Mouse (Mus musculus) gastrocnemius, adult 2 months (tissue): ENCODE measurements around the gene Mapk8ip2. TPM values are rescaled to one million over a fixed set of nuclear protein-coding genes. Genes with fewer than 3 reads are reported as not detected.
"Not testable (repeated sequence)": the region's sequence is repeated elsewhere in the genome, so short reads cannot be mapped to it uniquely, and the experiment has no call there.

Experiments
- DNase-seq: peaks from one replicate; pipeline ENCODE4 v3.0.0; 2022
- H3K27ac ChIP-seq: fragments of 200-600 bp; 2 replicates; pipeline ENCODE4 v1.8.1; 2022; ENCODE audit warnings: mild to moderate bottlenecking
- H3K4me3 ChIP-seq: fragments of 200-600 bp; 2 replicates; pipeline ENCODE4 v1.8.1; 2022; ENCODE audit warnings: mild to moderate bottlenecking, moderate library complexity
- CTCF ChIP-seq: fragments of 200-600 bp; IDR thresholded peaks from 2 replicates; pipeline ENCODE4 v1.8.1; 2022; ENCODE audit warnings: antibody characterized with exemption, mild to moderate bottlenecking, moderate library complexity
- intact Hi-C: fragments of 180-260 bp; cut with DNase I; formaldehyde crosslinking; loops from one replicate; pipeline ENCODE4 v1.15.1; 2025
- total RNA-seq, 2 experiments: library from RNA; stranded (reverse); gene quantifications; 2 replicates each; pipeline ENCODE4 v1.2.3; 2021

Gene Mapk8ip2
- total RNA-seq, 2 experiments from 2014 or later, result 0.08 to 0.25 TPM

DNA sequence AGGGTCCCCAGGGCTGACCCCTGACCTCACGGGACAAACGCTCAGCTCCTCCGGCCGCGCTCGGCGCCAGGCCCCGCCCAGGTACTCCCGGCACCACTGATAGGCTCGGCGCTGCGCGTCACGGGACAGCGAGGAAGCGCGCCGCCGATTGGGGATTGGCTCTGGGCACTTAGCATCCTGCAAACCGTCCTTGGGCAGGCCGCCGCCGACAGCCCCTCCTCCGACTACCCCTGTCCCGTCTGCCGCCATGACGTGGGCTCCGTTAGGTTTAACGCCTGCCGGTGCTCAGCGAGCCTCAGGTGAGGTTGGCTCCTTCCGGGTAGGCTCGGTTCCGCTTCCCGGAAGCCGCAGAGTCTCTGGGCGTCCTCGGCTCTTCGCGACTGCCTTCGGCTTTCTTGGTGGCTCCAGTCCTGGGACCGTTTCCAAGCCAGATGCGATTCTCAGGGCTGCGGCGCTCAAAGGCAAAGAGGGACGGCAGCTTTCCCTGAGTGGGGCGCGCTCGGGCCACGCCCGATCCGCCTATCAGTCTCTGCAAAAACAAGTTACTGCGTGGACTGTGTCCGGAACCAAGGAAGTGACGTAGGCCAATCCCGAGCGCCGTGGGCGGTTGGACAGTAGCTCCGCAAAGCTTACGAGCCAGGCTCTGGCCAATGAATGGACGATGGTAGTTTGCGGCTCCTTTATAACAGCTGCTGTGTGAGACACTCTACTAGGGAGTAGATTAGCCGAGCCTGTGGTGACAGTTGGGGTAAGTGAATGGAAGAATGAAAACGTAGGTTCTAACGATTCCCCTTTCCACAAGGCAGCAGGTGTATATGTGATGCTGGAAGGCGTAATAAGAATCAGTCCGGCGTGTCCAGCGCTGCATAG is 24.1 kb upstream of the Mapk8ip2 start, which contains the start of the genes C730034F03Rik, Gm44502 and Chkb:
Gene C730034F03Rik, plus strand, starts transcription at position 238 of the 870 bp plus-strand sequence.
Gene Gm44502, minus strand, starts transcription at position 345 of the 870 bp plus-strand sequence.
Gene Chkb, minus strand, starts transcription at position 557 of the 870 bp plus-strand sequence.
- TF ChIP-seq CTCF, result no peak
- peak; percentile 96 for DNase-seq
- intact Hi-C loops, result loop anchor here (2.0 kb wide), 1 partner anchor 73 kb away; no protein-coding TSS in a partner anchor
- Histone ChIP-seq H3K4me3 (peak within 1 kb of the TSS; percentile 71), H3K27ac (peak within 1 kb of the TSS; percentile 99)

DNA sequence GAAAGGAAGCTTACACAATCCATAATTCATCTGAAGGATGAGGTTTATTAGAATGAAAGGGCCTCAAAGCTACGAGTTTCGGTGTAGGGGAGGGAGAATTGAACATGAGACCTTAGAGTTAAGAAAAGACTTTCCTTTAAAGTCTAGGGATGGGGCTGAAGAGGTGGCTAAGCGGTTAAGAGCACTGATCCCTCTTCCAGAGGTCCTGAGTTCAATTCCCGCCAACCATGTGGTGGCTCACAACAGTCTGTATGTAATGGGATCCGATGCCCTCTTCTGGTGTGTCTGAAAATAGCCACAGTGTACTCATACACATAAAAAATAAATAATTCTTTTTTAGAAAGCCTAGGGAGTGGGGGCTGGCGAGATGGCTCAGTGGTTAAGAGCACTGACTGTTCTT is 23.4 kb upstream of the Mapk8ip2 start:
- TF ChIP-seq CTCF, result peak; percentile 10; the same call in 1 of the 2 replicates
- H3K4me3 ChIP-seq, result peak overlapping the region; percentile 71
- intact Hi-C loops, result no loop called here
- H3K27ac ChIP-seq, result peak overlapping the region; percentile 99
- no peak for DNase-seq

DNA sequence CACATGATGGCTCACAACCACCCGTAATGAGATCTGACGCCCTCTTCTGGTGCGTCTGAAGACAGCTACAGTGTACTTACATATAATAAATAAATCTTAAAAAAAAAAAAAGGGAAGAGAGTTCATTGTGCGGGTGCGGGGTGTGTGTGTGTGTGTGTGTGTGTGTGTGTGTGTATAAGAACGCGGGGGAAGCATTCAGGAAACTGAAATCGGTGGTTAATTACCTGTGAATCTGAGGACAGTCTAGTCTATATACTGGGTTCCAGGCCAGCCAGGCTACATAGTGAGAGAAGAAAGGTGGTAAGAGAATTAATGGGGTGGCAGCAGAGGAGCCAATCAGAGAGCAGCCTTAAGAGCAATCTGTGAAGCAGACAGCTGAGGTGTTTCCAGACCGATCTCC is 22.9 kb upstream of the Mapk8ip2 start:
- H3K27ac ChIP-seq, result peak overlapping the region; percentile 99; the same call in 1 of the 2 replicates
- peak overlapping the region; percentile 71; the same call in 1 of the 2 replicates for H3K4me3 ChIP-seq
- DNase-seq, intact Hi-C loops: not testable (repeated sequence)

DNA sequence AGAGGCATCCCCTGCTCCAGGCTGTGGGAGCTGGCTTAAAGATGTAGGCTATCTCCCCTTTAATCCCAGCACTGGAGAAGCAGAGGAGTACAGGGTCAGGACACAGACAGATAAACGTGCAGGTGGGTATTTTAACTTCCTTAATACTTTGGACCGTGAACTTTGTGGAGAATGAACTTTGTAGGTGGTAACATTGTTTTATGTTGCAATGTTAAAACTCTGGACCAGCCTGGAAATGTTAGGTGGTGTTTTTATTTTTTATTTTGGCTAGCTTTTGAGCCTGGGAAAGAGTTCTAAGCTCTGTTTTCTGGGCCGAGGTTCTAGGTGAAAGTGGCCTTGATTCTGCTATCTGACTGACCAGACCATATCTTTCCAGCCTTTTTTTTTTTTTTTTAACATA is 22.4 kb upstream of the Mapk8ip2 start:
- no peak overlapping the region for H3K27ac ChIP-seq

DNA sequence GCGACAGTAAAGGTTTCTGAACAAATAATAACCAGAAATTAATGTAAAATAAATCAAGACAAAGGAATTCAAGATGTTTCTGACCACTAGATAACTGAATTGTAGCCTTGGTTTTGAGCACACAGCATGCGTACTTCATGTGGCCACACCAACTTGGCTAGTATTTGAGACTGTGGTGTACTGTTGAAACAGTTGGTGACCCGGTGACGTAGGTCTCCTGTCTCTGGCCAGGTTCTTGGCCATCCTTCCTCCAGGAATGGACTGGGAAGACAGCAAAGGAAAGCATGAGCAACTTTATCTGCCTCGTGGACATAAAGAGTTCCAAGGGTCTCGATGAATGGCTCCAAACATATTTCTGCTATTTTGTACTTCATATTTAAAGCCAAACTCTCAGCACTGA is 21.9 kb upstream of the Mapk8ip2 start:
- intact Hi-C loops, result no loop called here
- H3K27ac ChIP-seq, result no peak overlapping the region

More for the DNA sequence above, 22.4 kb upstream of the Mapk8ip2 start:
- DNase-seq, result no peak
- no peak overlapping the region for H3K4me3 ChIP-seq
- no peak for TF ChIP-seq CTCF
- intact Hi-C loops, result no loop called here

DNA sequence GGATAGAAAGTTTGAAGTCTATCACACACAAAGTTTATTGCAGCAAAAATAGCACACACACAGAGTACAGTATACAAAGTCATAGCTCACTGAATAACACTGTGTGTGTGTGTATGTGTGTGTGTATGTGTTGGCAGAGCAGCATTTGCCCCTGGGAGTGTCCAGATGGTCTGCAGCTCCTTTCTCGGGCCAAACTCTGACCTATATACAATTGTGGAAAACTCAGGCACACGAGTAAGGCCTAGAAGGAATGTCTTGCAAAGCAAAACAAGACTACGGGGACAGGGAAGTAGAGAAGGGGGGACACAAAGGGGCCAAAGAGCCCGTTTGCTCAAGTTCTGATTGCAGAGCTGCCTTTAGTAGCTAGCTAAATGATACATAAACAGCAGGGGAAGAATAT is 20.8 kb upstream of the Mapk8ip2 start:
- Histone ChIP-seq H3K27ac (no peak overlapping the region), H3K4me3 (no peak overlapping the region)
- intact Hi-C loops, result no loop called here
- DNase-seq, result no peak
- TF ChIP-seq CTCF, result no peak

More for the DNA sequence above, 21.9 kb upstream of the Mapk8ip2 start:
- no peak overlapping the region for H3K4me3 ChIP-seq
- TF ChIP-seq CTCF, result no peak
- DNase-seq, result no peak

DNA sequence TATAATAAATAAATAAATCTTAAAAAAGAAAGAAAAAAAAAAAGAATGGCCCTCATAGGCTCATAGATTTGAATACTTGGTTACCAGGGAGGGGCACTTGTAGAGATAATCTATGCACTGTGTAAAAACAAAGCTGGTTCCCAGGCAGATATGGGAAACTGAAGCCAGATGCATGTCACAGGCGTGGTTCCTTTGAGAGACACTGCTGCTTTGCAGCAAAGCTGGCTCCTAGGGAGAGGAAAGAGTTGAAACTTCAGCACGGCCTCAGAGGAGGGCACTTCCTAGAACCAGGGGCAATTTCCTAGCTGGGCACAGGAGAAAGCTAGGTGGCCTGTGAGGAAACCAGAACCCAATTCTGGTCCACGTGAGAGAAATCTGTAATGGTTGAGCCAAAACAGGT is 19.6 kb upstream of the Mapk8ip2 start:
- H3K27ac ChIP-seq, result no peak overlapping the region
- TF ChIP-seq CTCF, result no peak
- no peak overlapping the region for H3K4me3 ChIP-seq
- DNase-seq, result no peak
- intact Hi-C loops, result no loop called here

DNA sequence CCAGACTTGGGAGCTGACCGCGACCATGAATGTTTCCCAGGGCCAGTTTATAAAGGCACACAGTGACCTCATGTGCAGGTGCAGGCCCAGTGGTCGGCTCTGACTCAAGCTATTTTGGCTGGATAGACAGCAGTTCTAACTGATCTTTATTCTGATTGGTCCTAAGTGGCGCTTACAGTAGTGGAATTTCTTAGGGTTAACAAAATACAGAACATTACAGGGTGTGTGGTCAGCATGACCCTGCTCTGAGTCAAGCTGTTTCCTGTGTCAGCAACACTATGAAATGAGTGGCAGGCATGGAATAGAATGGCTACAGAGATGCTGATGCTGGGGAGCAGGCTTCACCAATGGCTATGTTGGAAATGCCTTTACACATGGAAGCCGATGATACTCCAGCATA is 17.8 kb upstream of the Mapk8ip2 start:
- no peak for DNase-seq
- Histone ChIP-seq H3K27ac (no peak overlapping the region), H3K4me3 (no peak overlapping the region)
- TF ChIP-seq CTCF, result no peak
- intact Hi-C loops, result no loop called here

DNA sequence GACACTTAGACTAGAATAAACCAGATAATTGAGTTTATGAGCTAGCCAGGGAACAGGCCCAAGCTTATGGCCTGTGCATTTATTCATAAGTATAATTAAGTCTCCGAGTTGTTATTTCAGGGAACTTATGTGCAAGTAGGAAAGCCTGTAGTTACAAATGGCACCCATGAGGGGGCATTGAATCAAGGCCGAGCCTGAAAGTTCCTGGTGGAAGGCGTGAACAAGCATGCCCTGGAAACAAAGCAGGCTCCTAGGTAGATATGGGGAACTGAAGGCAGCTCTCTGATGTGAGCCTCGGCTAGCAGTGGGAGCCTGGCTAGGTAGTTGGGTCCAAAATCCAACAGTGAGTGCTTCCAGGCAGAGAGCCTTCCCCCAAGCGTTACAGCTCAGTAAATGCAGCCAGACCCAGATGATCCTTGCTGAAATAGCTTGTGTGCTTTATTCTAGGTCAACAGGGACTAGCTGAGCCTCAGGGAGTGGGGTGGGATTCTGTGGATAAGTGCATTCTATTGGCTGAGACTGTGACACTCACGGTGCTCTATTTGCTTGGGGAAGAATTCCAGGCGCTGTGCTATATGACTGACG is 11.1 kb upstream of the Mapk8ip2 start:
- intact Hi-C loops, result no loop called here
- TF ChIP-seq CTCF, result no peak; the same call in 1 of the 2 replicates
- H3K27ac ChIP-seq, result no peak overlapping the region
- no peak overlapping the region for H3K4me3 ChIP-seq
- no peak for DNase-seq

DNA sequence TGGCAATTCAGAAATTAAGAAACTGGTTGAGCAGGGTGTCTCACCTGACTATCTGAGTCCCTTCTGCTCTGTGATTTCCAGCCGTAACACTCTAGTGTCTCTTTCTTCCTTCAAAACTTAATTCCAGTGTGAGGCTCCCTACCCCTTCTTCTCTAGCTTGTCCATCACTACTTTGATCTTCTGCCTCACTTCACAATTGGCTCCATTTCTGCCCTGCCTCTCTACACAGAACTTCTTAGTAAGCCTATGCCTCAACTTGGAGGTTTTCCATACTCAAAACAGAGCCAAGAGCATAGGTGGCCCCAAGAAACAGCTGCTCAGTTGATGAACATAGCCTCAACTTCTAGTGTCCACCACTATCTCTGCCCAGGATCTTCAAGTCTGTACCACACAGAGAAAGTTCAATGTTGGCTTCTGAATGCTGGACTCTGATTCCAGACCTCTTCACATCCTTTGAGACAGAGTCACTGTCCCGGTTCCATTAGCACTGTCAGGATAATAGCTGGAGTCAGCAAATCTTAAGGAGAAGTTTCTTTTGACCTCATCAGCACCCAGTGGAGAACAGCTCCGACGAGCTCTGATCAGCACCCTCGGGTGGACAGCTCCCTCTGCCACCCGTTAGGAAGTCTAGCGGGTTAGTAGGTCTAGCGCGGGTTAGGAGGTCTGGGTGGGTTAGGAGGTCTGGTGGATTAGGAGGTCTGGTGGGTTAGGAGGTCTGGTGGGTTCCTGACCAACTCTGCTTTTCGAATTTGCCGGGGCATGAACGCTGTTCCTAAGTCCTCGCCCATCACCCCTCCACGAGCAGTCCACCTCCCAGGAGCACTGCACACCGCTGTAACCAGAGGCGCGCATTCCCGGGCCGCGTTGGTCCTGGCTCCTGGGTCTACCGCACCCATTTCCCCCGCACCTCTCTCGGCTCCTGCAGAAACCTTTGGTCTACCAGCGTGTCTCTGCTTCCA is 528 bp upstream of the Mapk8ip2 start:
- intact Hi-C loops, result no loop called here
- Histone ChIP-seq H3K4me3 (peak overlapping the region; percentile 65), H3K27ac (no peak overlapping the region)
- TF ChIP-seq CTCF, result no peak
- peak; percentile 60 for DNase-seq

DNA sequence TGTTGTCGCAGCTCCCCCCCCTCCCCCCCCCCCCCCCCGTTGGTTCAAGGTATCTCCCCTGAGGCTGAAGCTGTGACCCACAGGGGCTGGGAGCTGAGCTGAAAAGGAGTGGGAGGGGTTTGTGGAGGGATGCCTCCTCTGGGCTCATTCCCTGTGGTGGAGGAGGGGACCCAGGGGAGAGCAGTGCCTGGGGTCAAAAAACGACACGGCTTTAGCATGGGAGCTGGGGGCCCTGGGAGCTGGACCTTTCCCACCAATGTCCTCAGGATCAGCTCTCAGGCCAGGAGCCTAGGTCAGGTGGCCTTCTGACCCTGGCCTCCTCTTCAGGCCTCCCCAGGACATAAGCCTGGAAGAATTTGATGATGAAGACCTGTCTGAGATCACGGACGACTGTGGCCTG is 1.1 kb downstream of the Mapk8ip2 start:
- intact Hi-C loops, result no loop called here
- DNase-seq, result no peak
- Histone ChIP-seq H3K4me3 (no peak overlapping the region), H3K27ac (no peak overlapping the region)
- TF ChIP-seq CTCF, result no peak

DNA sequence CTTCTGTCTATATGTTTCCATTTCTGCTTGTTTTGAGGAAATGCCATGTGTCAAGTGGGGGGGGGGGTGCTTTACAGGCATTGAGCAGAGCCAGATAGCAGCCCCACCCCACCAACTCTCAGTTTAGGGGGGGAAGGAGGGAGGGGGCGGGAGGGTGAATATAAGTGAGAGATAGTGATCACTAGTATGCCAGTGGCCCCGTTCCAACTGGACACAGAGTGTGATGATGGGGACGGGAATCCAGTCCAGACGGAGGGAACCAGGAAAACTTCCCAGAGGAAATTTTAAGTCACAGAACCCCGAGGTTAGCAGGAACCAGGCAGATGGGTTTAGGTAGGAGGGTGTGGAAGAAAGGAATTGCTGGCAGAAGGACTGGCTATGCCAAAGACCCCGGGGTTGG is 1.9 kb downstream of the Mapk8ip2 start:
- H3K27ac ChIP-seq, result no peak overlapping the region
- DNase-seq, result no peak
- intact Hi-C loops, result no loop called here
- H3K4me3 ChIP-seq, result no peak overlapping the region
- no peak for TF ChIP-seq CTCF
